Mouse (Mus musculus) midbrain, embryonic 13.5 days (tissue): ENCODE data around the gene Hsf2. TPM values are rescaled to one million over a fixed set of nuclear protein-coding genes. Genes with fewer than 3 reads are reported as not detected.
"Not testable (repeated sequence)": the region's sequence is repeated elsewhere in the genome, so short reads cannot be mapped to it uniquely, and the experiment has no call there.

Experiments used
- ATAC-seq: fragments of 200-750 bp; cut with Nextera tagmentation; 2 replicates; pipeline ENCODE4 v1.8.0; 2017; ENCODE audit warnings: mild to moderate bottlenecking, moderate TSS enrichment, moderate library complexity
- H3K27ac ChIP-seq: fragments of 300-500 bp; sonication (generic); 2 replicates; pipeline ENCODE4 v1.5.1; 2015; ENCODE audit warnings: inconsistent platforms, mild to moderate bottlenecking, moderate library complexity
- H3K27me3 ChIP-seq: fragments of 300-500 bp; sonication (generic); 2 replicates; pipeline ENCODE4 v1.6.1; 2015; ENCODE audit warnings: mild to moderate bottlenecking, inconsistent platforms
- H3K36me3 ChIP-seq: fragments of 300-500 bp; sonication (generic); 2 replicates; pipeline ENCODE4 v1.6.1; 2015; ENCODE audit warnings: mild to moderate bottlenecking, inconsistent platforms
- H3K4me1 ChIP-seq: fragments of 300-500 bp; sonication (generic); replicated peaks from 2 replicates; pipeline ENCODE4 v1.6.1; 2015; ENCODE audit warnings: inconsistent platforms
- H3K4me2 ChIP-seq: fragments of 300-500 bp; sonication (generic); replicated peaks from 2 replicates; pipeline ENCODE4 v1.6.1; 2015; ENCODE audit warnings: moderate library complexity, mild to moderate bottlenecking, inconsistent platforms
- H3K4me3 ChIP-seq: fragments of 300-500 bp; sonication (generic); replicated peaks from 2 replicates; pipeline ENCODE4 v1.5.1; 2015; ENCODE audit warnings: mild to moderate bottlenecking, inconsistent platforms
- H3K9ac ChIP-seq: fragments of 300-500 bp; sonication (generic); replicated peaks from 2 replicates; pipeline ENCODE4 v1.6.1; 2015; ENCODE audit warnings: mild to moderate bottlenecking, inconsistent platforms
- H3K9me3 ChIP-seq: fragments of 300-500 bp; sonication (generic); 2 replicates; pipeline ENCODE4 v1.6.1; 2016; ENCODE audit warnings: mild to moderate bottlenecking, inconsistent platforms
- WGBS: fragments of 180-500 bp; shearing (Covaris S2); methylation state at CpG from one replicate; pipeline ENCODE4 v1.1.7; 2015; 5-methylcytosine and 5-hydroxymethylcytosine counted together
- polyA plus RNA-seq: library from polyadenylated mRNA; unstranded; fragments of >200 nt; fragmentation: Nextera tagmentation; extraction: Ambion mirVana; gene quantifications from 2 replicates; pipeline ENCODE4 v1.2.1, GENCODE M21; 2015

Gene Hsf2
- polyA plus RNA-seq, 1 experiment from 2014 or later = 86.4 TPM

- 78% methylated on average over 9 of the region's 9 CpGs for WGBS
- H3K4me2 ChIP-seq, H3K9ac ChIP-seq, H3K27ac ChIP-seq, H3K27me3 ChIP-seq, H3K4me3 ChIP-seq, H3K9me3 ChIP-seq, ATAC-seq, H3K36me3 ChIP-seq, H3K4me1 ChIP-seq: not testable (repeated sequence)
These were observed 57.7 kb downstream of the Hsf2 start for GRCm38 (mm10) chr10:57543890-57544289.

DNA sequence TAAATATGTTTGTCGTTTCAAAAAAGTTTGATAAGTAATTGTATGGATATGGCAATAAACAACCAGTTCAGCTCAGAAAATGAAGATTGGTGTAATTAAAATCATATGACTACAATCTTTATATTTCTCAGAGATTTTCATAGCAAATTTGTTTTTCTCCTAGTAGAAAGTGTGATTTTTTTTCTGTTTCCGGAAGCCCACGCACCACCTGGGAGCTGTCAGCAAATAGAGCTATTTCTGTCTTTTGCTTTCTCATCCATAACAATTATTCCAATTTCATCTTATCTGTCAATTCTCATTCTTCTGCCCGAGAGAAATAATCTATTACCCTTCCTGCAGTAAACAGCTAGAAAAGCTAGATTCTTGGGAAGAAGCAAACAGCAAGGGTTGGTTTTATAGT is 63.4 kb downstream of the Hsf2 start:
- H3K4me3 ChIP-seq = no peak overlapping the region
- no peak for ATAC-seq
- no peak overlapping the region for H3K4me2 ChIP-seq
- no peaks in the 10 kb centered on the region for H3K36me3 ChIP-seq
- no peaks in the 10 kb centered on the region for H3K9me3 ChIP-seq
- H3K9ac ChIP-seq = no peak overlapping the region
- no peaks in the 10 kb centered on the region for H3K27me3 ChIP-seq
- WGBS = 88% methylated on average over 4 of the region's 4 CpGs
- H3K27ac ChIP-seq = no peak overlapping the region
- no peaks in the 10 kb centered on the region for H3K4me1 ChIP-seq

GRCm38 (mm10) chr10:57553719-57554118 is 67.5 kb downstream of the Hsf2 start:
- H3K4me2 ChIP-seq = no peak overlapping the region
- WGBS = 92% methylated on average over 1 of the region's 1 CpGs
- no peak overlapping the region for H3K4me3 ChIP-seq
- no peak overlapping the region for H3K27ac ChIP-seq
- ATAC-seq = no peak
- H3K36me3 ChIP-seq = no peaks in the 10 kb centered on the region
- H3K9ac ChIP-seq = no peak overlapping the region
- H3K27me3 ChIP-seq = no peaks in the 10 kb centered on the region
- no peaks in the 10 kb centered on the region for H3K9me3 ChIP-seq
- H3K4me1 ChIP-seq = no peaks in the 10 kb centered on the region

- H3K9ac ChIP-seq = no peak overlapping the region
- ATAC-seq = no peak
- no peaks in the 10 kb centered on the region for H3K27me3 ChIP-seq
- H3K36me3 ChIP-seq = no peaks in the 10 kb centered on the region
- no peak overlapping the region for H3K4me3 ChIP-seq
- no peaks in the 10 kb centered on the region for H3K4me1 ChIP-seq
- no peaks in the 10 kb centered on the region for H3K9me3 ChIP-seq
- WGBS = 72% methylated on average over 5 of the region's 5 CpGs
- H3K27ac ChIP-seq = no peak overlapping the region
- no peak overlapping the region for H3K4me2 ChIP-seq
These were observed 71.4 kb downstream of the Hsf2 start for GRCm38 (mm10) chr10:57557597-57557996.

Other genes starting within 250 kb of the Hsf2 start
- gene Serinc1, start 46.1 kb downstream of the Hsf2 start, polyA plus RNA-seq = 339 and 384 TPM in 2 replicates
- gene Pkib, start 145.6 kb downstream of the Hsf2 start, polyA plus RNA-seq = 5.9 and 7.8 TPM in 2 replicates